Mouse (Mus musculus): ENCODE results near the gene Gtse1.

The Gtse1 gene

DNA sequence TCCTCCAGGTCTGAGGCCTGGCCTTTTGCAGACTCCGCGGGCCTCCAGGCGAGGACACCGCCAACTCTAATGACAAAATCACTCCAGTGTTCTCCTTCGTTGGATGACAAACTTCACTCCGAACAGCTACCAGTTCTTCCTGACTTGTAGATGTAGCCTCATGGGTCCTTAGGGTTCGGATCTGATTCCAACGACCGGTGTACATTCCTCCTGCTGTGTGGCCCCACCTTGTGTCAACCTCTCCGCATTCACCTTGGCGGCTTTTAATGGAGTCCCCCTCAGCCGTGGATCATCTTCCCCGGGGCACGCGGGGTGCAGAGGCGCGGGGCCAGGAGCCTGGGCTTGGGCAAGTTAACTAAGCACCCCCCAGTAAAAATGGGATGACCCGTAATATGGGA, 20.0 kb downstream of the Gtse1 start:
- Histone ChIP-seq H3K27me3 (ENCODE audit: insufficient read depth, low read length) (no peaks in the 10 kb centered on the region), H3K36me3 (ENCODE audit: insufficient read depth, low read length) (peaks cover 60% of the 10 kb centered on the region), H3K9me3 (ENCODE audit: low read length) (no peaks in the 10 kb centered on the region), H3K4me1 (replicated peaks; ENCODE audit: low read depth, low read length) (peaks cover 51% of the 10 kb centered on the region), H3K4me3 (replicated peaks; ENCODE audit: low read length) (peak overlapping the region; percentile 90)
- no peak for TF ChIP-seq NANOG (IDR thresholded peaks at IDR 0.05; ENCODE audit: borderline replicate concordance, low read length)
- no peak for TF ChIP-seq CTCF (conservative IDR thresholded peaks at IDR 0.05; ENCODE audit: low read length)

DNA sequence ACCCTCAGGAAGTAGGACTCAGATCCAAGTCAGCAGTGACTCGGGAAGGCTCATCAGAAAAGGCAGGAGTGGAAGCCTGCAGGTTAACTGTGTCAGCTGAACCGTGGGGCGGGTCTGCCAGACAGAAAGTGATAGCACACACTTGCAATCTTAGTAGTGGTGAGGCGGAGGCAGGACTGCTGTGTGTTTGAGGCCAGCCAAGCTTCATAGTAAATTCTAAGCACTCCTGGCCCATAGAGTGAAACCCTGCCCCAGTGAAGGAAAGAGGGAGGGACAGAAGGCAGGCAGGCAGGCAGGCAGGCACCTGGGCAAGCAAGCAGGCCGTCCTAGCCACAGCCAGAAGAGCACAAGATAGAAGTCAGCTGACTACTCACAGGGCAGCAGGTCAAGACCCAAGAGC, 26.1 kb downstream of the Gtse1 start:
- H3K9me3 ChIP-seq (ENCODE audit: low read length), result no peaks in the 10 kb centered on the region
- TF ChIP-seq CTCF (conservative IDR thresholded peaks at IDR 0.05; ENCODE audit: low read length) (no peak), POU5F1 (IDR thresholded peaks at IDR 0.05; ENCODE audit: borderline replicate concordance, low read length) (no peak), NANOG (IDR thresholded peaks at IDR 0.05; ENCODE audit: borderline replicate concordance, low read length) (no peak)
- no peak overlapping the region for H3K4me3 ChIP-seq (replicated peaks; ENCODE audit: low read length)
- H3K4me1 ChIP-seq (replicated peaks; ENCODE audit: low read depth, low read length), result peaks cover 6% of the 10 kb centered on the region
- peaks cover 59% of the 10 kb centered on the region for H3K36me3 ChIP-seq (ENCODE audit: insufficient read depth, low read length)
- no peaks in the 10 kb centered on the region for H3K27me3 ChIP-seq (ENCODE audit: insufficient read depth, low read length)

- Histone ChIP-seq H3K27me3 (ENCODE audit: insufficient read depth, low read length) (no peaks in the 10 kb centered on the region), H3K4me3 (replicated peaks; ENCODE audit: low read length) (no peak overlapping the region), H3K4me1 (replicated peaks; ENCODE audit: low read depth, low read length) (peaks cover 2% of the 10 kb centered on the region; the same call in 1 of the 2 replicates), H3K9me3 (ENCODE audit: low read length) (no peaks in the 10 kb centered on the region), H3K36me3 (ENCODE audit: insufficient read depth, low read length) (peaks cover 72% of the 10 kb centered on the region)
- TF ChIP-seq POU5F1 (IDR thresholded peaks at IDR 0.05; ENCODE audit: borderline replicate concordance, low read length) (no peak), CTCF (conservative IDR thresholded peaks at IDR 0.05; ENCODE audit: low read length) (no peak), NANOG (IDR thresholded peaks at IDR 0.05; ENCODE audit: borderline replicate concordance, low read length) (no peak)
These were observed 29.7 kb downstream of the Gtse1 start for GRCm38 (mm10) chr15:85889235-85889634.

GRCm38 (mm10) chr15:85891971-85892370, 32.4 kb downstream of the Gtse1 start:
- Histone ChIP-seq H3K36me3 (ENCODE audit: insufficient read depth, low read length) (peaks cover 69% of the 10 kb centered on the region), H3K4me1 (replicated peaks; ENCODE audit: low read depth, low read length) (peaks cover 2% of the 10 kb centered on the region; the same call in 1 of the 2 replicates), H3K4me3 (replicated peaks; ENCODE audit: low read length) (no peak overlapping the region), H3K9me3 (ENCODE audit: low read length) (no peaks in the 10 kb centered on the region), H3K27me3 (ENCODE audit: insufficient read depth, low read length) (no peaks in the 10 kb centered on the region)
- no peak for TF ChIP-seq CTCF (conservative IDR thresholded peaks at IDR 0.05; ENCODE audit: low read length)
- no peak for TF ChIP-seq NANOG (IDR thresholded peaks at IDR 0.05; ENCODE audit: borderline replicate concordance, low read length)
- TF ChIP-seq POU5F1 (IDR thresholded peaks at IDR 0.05; ENCODE audit: borderline replicate concordance, low read length), result no peak

- Histone ChIP-seq H3K9me3 (ENCODE audit: low read length) (no peaks in the 10 kb centered on the region), H3K27me3 (ENCODE audit: insufficient read depth, low read length) (no peaks in the 10 kb centered on the region), H3K4me3 (replicated peaks; ENCODE audit: low read length) (no peak overlapping the region), H3K36me3 (ENCODE audit: insufficient read depth, low read length) (peaks cover 75% of the 10 kb centered on the region), H3K4me1 (replicated peaks; ENCODE audit: low read depth, low read length) (peaks cover 2% of the 10 kb centered on the region; the same call in 1 of the 2 replicates)
- TF ChIP-seq POU5F1 (IDR thresholded peaks at IDR 0.05; ENCODE audit: borderline replicate concordance, low read length) (no peak), NANOG (IDR thresholded peaks at IDR 0.05; ENCODE audit: borderline replicate concordance, low read length) (no peak), CTCF (conservative IDR thresholded peaks at IDR 0.05; ENCODE audit: low read length) (no peak)
These were observed 33.1 kb downstream of the Gtse1 start for GRCm38 (mm10) chr15:85892498-85893118.

- TF ChIP-seq POU5F1 (IDR thresholded peaks at IDR 0.05; ENCODE audit: borderline replicate concordance, low read length) (no peak), CTCF (conservative IDR thresholded peaks at IDR 0.05; ENCODE audit: low read length) (no peak), NANOG (IDR thresholded peaks at IDR 0.05; ENCODE audit: borderline replicate concordance, low read length) (no peak)
- no peak overlapping the region for H3K4me3 ChIP-seq (replicated peaks; ENCODE audit: low read length)
- H3K36me3 ChIP-seq (ENCODE audit: insufficient read depth, low read length), result peaks cover 88% of the 10 kb centered on the region
- H3K4me1 ChIP-seq (replicated peaks; ENCODE audit: low read depth, low read length), result peaks cover 2% of the 10 kb centered on the region; the same call in 1 of the 2 replicates
- no peaks in the 10 kb centered on the region for H3K27me3 ChIP-seq (ENCODE audit: insufficient read depth, low read length)
- H3K9me3 ChIP-seq (ENCODE audit: low read length), result no peaks in the 10 kb centered on the region
These were observed 34.3 kb downstream of the Gtse1 start for GRCm38 (mm10) chr15:85893871-85894270.

DNA sequence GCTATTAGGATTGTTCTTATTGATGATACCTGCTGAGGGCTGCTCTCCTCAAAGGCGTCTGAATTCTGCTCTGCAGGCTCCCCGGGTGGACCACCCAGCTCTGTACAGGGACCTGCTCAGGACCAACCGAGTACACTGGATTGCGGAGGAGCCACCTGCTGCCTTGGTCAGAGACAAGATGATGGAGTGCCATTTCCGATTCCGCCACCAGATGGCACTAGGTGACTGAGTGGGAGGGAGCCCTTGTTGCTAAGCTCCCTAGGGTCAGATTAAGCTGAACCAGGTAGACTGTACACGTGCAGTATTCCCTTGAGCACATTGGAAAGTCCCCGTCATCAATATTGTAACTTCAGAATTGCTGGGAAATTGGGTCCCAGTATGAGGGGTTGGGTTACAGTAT, 36.7 kb downstream of the Gtse1 start:
- H3K4me1 ChIP-seq (replicated peaks; ENCODE audit: low read depth, low read length), result peaks cover 22% of the 10 kb centered on the region
- peaks cover 88% of the 10 kb centered on the region for H3K36me3 ChIP-seq (ENCODE audit: insufficient read depth, low read length)
- TF ChIP-seq CTCF (conservative IDR thresholded peaks at IDR 0.05; ENCODE audit: low read length), result peak; percentile 87
- TF ChIP-seq POU5F1 (IDR thresholded peaks at IDR 0.05; ENCODE audit: borderline replicate concordance, low read length), result no peak
- no peaks in the 10 kb centered on the region for H3K27me3 ChIP-seq (ENCODE audit: insufficient read depth, low read length)
- no peak overlapping the region for H3K4me3 ChIP-seq (replicated peaks; ENCODE audit: low read length)
- H3K9me3 ChIP-seq (ENCODE audit: low read length), result no peaks in the 10 kb centered on the region

DNA sequence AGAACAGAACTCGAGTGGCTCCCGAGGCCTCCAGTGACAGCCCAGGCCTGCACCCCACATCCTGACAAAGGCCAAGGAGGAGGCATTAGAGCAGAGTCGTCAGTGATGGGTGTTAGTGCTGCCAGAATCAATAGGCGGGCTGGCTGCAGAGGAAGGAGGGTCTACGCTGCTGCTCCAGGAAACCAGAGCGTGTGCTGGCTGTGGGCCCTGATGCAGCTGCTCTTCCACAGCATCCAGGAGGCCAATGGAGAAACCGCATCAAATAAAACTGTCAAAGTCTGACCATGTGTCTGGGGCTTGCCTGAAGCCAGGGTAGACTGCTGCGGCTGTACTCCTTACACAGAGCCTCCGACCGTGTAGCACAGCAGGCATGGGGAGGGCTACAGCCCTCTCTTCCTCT, 37.6 kb downstream of the Gtse1 start:
- Histone ChIP-seq H3K4me3 (replicated peaks; ENCODE audit: low read length) (no peak overlapping the region), H3K36me3 (ENCODE audit: insufficient read depth, low read length) (peaks cover 86% of the 10 kb centered on the region), H3K4me1 (replicated peaks; ENCODE audit: low read depth, low read length) (peaks cover 31% of the 10 kb centered on the region), H3K27me3 (ENCODE audit: insufficient read depth, low read length) (no peaks in the 10 kb centered on the region), H3K9me3 (ENCODE audit: low read length) (no peaks in the 10 kb centered on the region)
- TF ChIP-seq NANOG (IDR thresholded peaks at IDR 0.05; ENCODE audit: borderline replicate concordance, low read length) (no peak), POU5F1 (IDR thresholded peaks at IDR 0.05; ENCODE audit: borderline replicate concordance, low read length) (no peak), CTCF (conservative IDR thresholded peaks at IDR 0.05; ENCODE audit: low read length) (no peak)

GRCm38 (mm10) chr15:85899396-85899795, 39.9 kb downstream of the Gtse1 start:
- Histone ChIP-seq H3K27me3 (ENCODE audit: insufficient read depth, low read length) (no peaks in the 10 kb centered on the region), H3K4me3 (replicated peaks; ENCODE audit: low read length) (no peak overlapping the region), H3K4me1 (replicated peaks; ENCODE audit: low read depth, low read length) (peaks cover 45% of the 10 kb centered on the region), H3K9me3 (ENCODE audit: low read length) (no peaks in the 10 kb centered on the region), H3K36me3 (ENCODE audit: insufficient read depth, low read length) (peaks cover 65% of the 10 kb centered on the region)
- TF ChIP-seq CTCF (conservative IDR thresholded peaks at IDR 0.05; ENCODE audit: low read length), result no peak
- no peak for TF ChIP-seq POU5F1 (IDR thresholded peaks at IDR 0.05; ENCODE audit: borderline replicate concordance, low read length)
- TF ChIP-seq NANOG (IDR thresholded peaks at IDR 0.05; ENCODE audit: borderline replicate concordance, low read length), result no peak

Measured in E14TG2a.4 (cell line).